8 mouse cellular contexts compared by ENCODE assay signal in the genomic region with DNA sequence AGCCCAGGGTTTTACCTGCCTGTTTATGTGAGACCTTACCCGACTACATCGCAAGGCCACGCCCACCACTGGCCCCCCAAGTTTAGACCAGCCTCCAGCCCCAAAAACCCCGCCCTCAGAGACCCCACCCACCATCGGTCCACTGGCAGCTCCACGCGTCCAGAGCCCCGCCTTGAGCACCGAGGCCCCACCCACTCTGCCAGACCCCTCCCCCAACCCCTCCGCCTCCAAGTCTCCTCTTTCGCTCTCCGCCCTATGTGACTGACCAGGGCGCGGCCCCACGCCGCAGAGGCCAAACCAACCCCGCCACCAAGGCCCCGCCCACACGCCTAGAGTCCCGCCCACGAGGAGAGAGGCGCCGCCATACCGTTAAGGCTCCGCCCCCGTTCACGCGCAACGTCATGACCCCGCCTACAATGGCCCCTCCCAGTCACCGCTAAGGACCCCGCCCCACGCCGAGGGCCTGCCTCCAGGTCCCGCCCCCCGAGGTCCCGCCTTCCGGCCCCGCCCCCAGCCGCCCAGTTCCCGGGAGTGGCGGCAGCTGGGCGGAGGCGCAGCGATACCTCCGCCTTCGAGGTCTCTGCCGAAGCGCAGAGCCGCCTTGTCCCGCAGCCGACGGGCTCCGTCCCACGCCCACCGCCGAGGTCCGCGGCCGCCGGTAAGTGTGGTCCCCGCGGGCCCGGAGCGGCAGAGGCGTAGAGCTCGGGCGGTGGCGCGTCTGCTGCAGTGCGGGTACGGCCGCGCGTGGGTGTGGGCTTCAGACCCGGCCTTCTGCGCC. TPM values are rescaled to one million over a fixed set of nuclear protein-coding genes. Genes with fewer than 3 reads are reported as not detected.
DNase-seq lines count a peak whose midpoint lies in the region; ATAC-seq and TF ChIP-seq lines count a peak whose summit lies in the region.

A gene (plus strand): TSS at position 494 of the 778 bp plus-strand sequence.

- no peak for TF ChIP-seq RAD21 in CH12.LX (IDR thresholded peaks at IDR 0.05; ENCODE audit: low read depth, low read length)

- TF ChIP-seq POLR2A in CH12.LX (IDR thresholded peaks at IDR 0.05; ENCODE audit: low read depth, low read length), result peak; percentile 48; the same call in 1 of the 2 replicates

- no peak within 1 kb of the TSS for H3K27ac ChIP-seq in CH12.LX (ENCODE audit: insufficient read depth, low read depth)
- H3K27ac ChIP-seq in forebrain, embryonic 11.5 days (ENCODE audit: low read depth, low read length), result no peak within 1 kb of the TSS
- H3K27ac ChIP-seq in heart, embryonic 16.5 days (ENCODE audit: low read length), result peak within 1 kb of the TSS; percentile 80
- H3K27ac ChIP-seq in liver, embryonic 15.5 days (replicated peaks), result peak within 1 kb of the TSS; percentile 94
- H3K27ac ChIP-seq in neural tube, embryonic 12.5 days, result peak within 1 kb of the TSS; percentile 62

- WGBS in forebrain, embryonic 11.5 days, result under 1% methylated on average over 67 of the region's 77 CpGs
- under 1% methylated on average over 75 of the region's 77 CpGs for WGBS in heart, embryonic 16.5 days
- under 1% methylated on average over 77 of the region's 77 CpGs for WGBS in liver, embryonic 15.5 days (ENCODE audit: insufficient replicate concordance)
- 2% methylated on average over 75 of the region's 77 CpGs for whole genome bisulfite sequencing in neural tube, embryonic 12.5 days

- H3K4me1 ChIP-seq in CH12.LX (ENCODE audit: control insufficient read depth in 1 of 2, insufficient read depth in 2 of 2), result peaks cover 10 to 19% of the 10 kb centered on the region in 2 experiments
- no peaks in the 10 kb centered on the region for H3K4me1 ChIP-seq in forebrain, embryonic 11.5 days (replicated peaks; ENCODE audit: control insufficient read depth, insufficient read depth, low read length)
- peaks cover 6% of the 10 kb centered on the region for H3K4me1 ChIP-seq in heart, embryonic 16.5 days (ENCODE audit: control insufficient read depth, insufficient read depth, low read length)
- H3K4me1 ChIP-seq in liver, embryonic 15.5 days (replicated peaks), result peaks cover 50% of the 10 kb centered on the region
- H3K4me1 ChIP-seq in neural tube, embryonic 12.5 days, result peaks cover 17% of the 10 kb centered on the region

- DNase-seq in CH12.LX (ENCODE audit: extremely low read depth), result peak; percentile 100
- DNase-seq in c-Kit-positive CD71-positive TER-119-negative erythroid progenitor cells, embryonic 14.5 days (ENCODE audit: low read depth), result peak; percentile 96
- DNase-seq in forebrain, embryonic 11.5 days (ENCODE audit: low spot score), result peak; percentile 100
- peak; percentile 98 to 100 for DNase-seq in kidney, postnatal 36 days
- DNase-seq in telencephalon, adult 2 months (ENCODE audit: low read depth, low spot score), result peak; percentile 96

- ATAC-seq in forebrain, embryonic 11.5 days (replicated peaks; ENCODE audit: low FRiP score), result peak; percentile 91
- peak; percentile 95 for ATAC-seq in heart, embryonic 16.5 days (replicated peaks; ENCODE audit: extremely low read depth, insufficient read depth, low FRiP score)
- peak; percentile 85 for ATAC-seq in liver, embryonic 15.5 days (ENCODE audit: insufficient read depth)
- ATAC-seq in neural tube, embryonic 12.5 days (ENCODE audit: low FRiP score, low read depth), result peak; percentile 90

- TF ChIP-seq EP300 in CH12.LX (IDR thresholded peaks at IDR 0.05; ENCODE audit: low read length), result no peak

- dilution Hi-C loops in CH12.LX (cut with MboI; ENCODE audit: extremely low pct_ligation_motif_present, extremely low pct_unique_long_range_greater_than_20kb, low sequenced_read_pairs), result no loop called here

- peak within 1 kb of the TSS; percentile 91 for H3K4me2 ChIP-seq in CH12.LX (ENCODE audit: insufficient read depth, low read depth, poor library complexity, severe bottlenecking)
- H3K4me2 ChIP-seq in forebrain, embryonic 11.5 days (ENCODE audit: low read depth, low read length, severe bottlenecking), result peak within 1 kb of the TSS; percentile 94
- H3K4me2 ChIP-seq in heart, embryonic 16.5 days (ENCODE audit: low read depth, low read length), result peak within 1 kb of the TSS; percentile 89
- H3K4me2 ChIP-seq in liver, embryonic 15.5 days, result peak within 1 kb of the TSS; percentile 100
- H3K4me2 ChIP-seq in neural tube, embryonic 12.5 days (replicated peaks), result peak within 1 kb of the TSS; percentile 88

- H3K79me2 ChIP-seq in CH12.LX (replicated peaks; ENCODE audit: control insufficient read depth, extremely low read depth, insufficient read depth, poor library complexity, severe bottlenecking), result no peaks in the 10 kb centered on the region

- H3K9ac ChIP-seq in CH12.LX (ENCODE audit: insufficient read depth, low read depth), result peak within 1 kb of the TSS; percentile 49
- H3K9ac ChIP-seq in forebrain, embryonic 11.5 days (ENCODE audit: low read length), result peak within 1 kb of the TSS; percentile 77
- H3K9ac ChIP-seq in heart, embryonic 16.5 days (ENCODE audit: low read length), result peak within 1 kb of the TSS; percentile 85
- peak within 1 kb of the TSS; percentile 97 for H3K9ac ChIP-seq in liver, embryonic 15.5 days
- peak within 1 kb of the TSS; percentile 88 for H3K9ac ChIP-seq in neural tube, embryonic 12.5 days

- H3K4me3 ChIP-seq in CH12.LX (replicated peaks in 1 of 3; ENCODE audit: low read depth in 2 of 3, low read length in 2 of 3, poor library complexity in 1 of 3), result peak within 1 kb of the TSS; percentile 58 to 67 (median 61)
- peak within 1 kb of the TSS; percentile 63 for H3K4me3 ChIP-seq in forebrain, embryonic 11.5 days (ENCODE audit: low read depth, low read length)
- peak within 1 kb of the TSS; percentile 78 for H3K4me3 ChIP-seq in heart, embryonic 16.5 days (ENCODE audit: low read length)
- peak within 1 kb of the TSS; percentile 92 for H3K4me3 ChIP-seq in liver, embryonic 15.5 days (replicated peaks)
- H3K4me3 ChIP-seq in neural tube, embryonic 12.5 days, result peak within 1 kb of the TSS; percentile 81

- in situ Hi-C loops in CH12.LX (cut with MboI; ENCODE audit: low pct_ligation_motif_present, low pct_unique_long_range_greater_than_20kb, low sequenced_read_pairs), result no loop called here

- H3K36me3 ChIP-seq in CH12.LX (replicated peaks in 1 of 2; ENCODE audit: control insufficient read depth in 1 of 2, insufficient read depth in 1 of 2, low read length in 1 of 2), result no peaks in the 10 kb centered on the region
- no peaks in the 10 kb centered on the region for H3K36me3 ChIP-seq in forebrain, embryonic 11.5 days (ENCODE audit: control insufficient read depth, insufficient read depth, low read length)
- no peaks in the 10 kb centered on the region for H3K36me3 ChIP-seq in heart, embryonic 16.5 days (ENCODE audit: control insufficient read depth, insufficient read depth)
- H3K36me3 ChIP-seq in liver, embryonic 15.5 days (replicated peaks), result 0 out of 2 replicates have a peak, but pooled peaks cover 2% of the 10 kb centered on the region
- no peaks in the 10 kb centered on the region for H3K36me3 ChIP-seq in neural tube, embryonic 12.5 days

- peaks cover 20% of the 10 kb centered on the region for H3K27me3 ChIP-seq in CH12.LX (replicated peaks)
- peaks cover 10% of the 10 kb centered on the region; the same call in 1 of the 2 replicates for H3K27me3 ChIP-seq in forebrain, embryonic 11.5 days (ENCODE audit: control insufficient read depth, insufficient read depth, low read length)
- no peaks in the 10 kb centered on the region for H3K27me3 ChIP-seq in heart, embryonic 16.5 days (ENCODE audit: control insufficient read depth, insufficient read depth, low read length)
- no peaks in the 10 kb centered on the region for H3K27me3 ChIP-seq in liver, embryonic 15.5 days
- peaks cover 13% of the 10 kb centered on the region for H3K27me3 ChIP-seq in neural tube, embryonic 12.5 days (replicated peaks)

- peaks cover 3% of the 10 kb centered on the region for H3K9me3 ChIP-seq in CH12.LX (replicated peaks; ENCODE audit: low read length)
- H3K9me3 ChIP-seq in forebrain, embryonic 11.5 days (ENCODE audit: control insufficient read depth, low read length), result no peaks in the 10 kb centered on the region
- no peaks in the 10 kb centered on the region for H3K9me3 ChIP-seq in heart, embryonic 16.5 days (replicated peaks; ENCODE audit: control insufficient read depth, low read length)
- H3K9me3 ChIP-seq in liver, embryonic 15.5 days (replicated peaks), result no peaks in the 10 kb centered on the region
- no peaks in the 10 kb centered on the region for H3K9me3 ChIP-seq in neural tube, embryonic 12.5 days

- TF ChIP-seq CTCF in CH12.LX (conservative IDR thresholded peaks at IDR 0.05 in 1 of 2, IDR thresholded peaks at IDR 0.05 in 1 of 2; ENCODE audit: low read depth in 2 of 2, low read length in 2 of 2), result no peak

TF ChIP-seq in CH12.LX, 34 proteins besides CTCF, POLR2A, EP300 and RAD21 (continues in another document):
- TF ChIP-seq HCFC1 (IDR thresholded peaks at IDR 0.05; ENCODE audit: low read depth, low read length), result peak; percentile 36
- 0 out of 2 replicates have a peak, but pooled peaks have one; percentile 18 for TF ChIP-seq CHD2 (IDR thresholded peaks at IDR 0.05; ENCODE audit: low read length)
- TF ChIP-seq TCF12 (IDR thresholded peaks at IDR 0.05; ENCODE audit: low read depth, low read length), result 0 out of 2 replicates have a peak, but pooled peaks have one; percentile 43
- 0 out of 2 replicates have a peak, but pooled peaks have one; percentile 24 for TF ChIP-seq MEF2A (IDR thresholded peaks at IDR 0.05; ENCODE audit: borderline replicate concordance, low read depth, low read length)
- peak; percentile 67 for TF ChIP-seq SIN3A (IDR thresholded peaks at IDR 0.05; ENCODE audit: low read length)
- TF ChIP-seq NELFE (IDR thresholded peaks at IDR 0.05; ENCODE audit: low read depth, low read length), result peak; percentile 54; the same call in 1 of the 2 replicates
- TF ChIP-seq POLR2AphosphoS2 (IDR thresholded peaks at IDR 0.05; ENCODE audit: low read depth, low read length), result no peak
- peak; percentile 66 for TF ChIP-seq UBTF (IDR thresholded peaks at IDR 0.05; ENCODE audit: low read depth, low read length)
- no peak for TF ChIP-seq PAX5 (IDR thresholded peaks at IDR 0.05; ENCODE audit: low read length)
- TF ChIP-seq MAX (IDR thresholded peaks at IDR 0.05; ENCODE audit: low read length), result 0 out of 2 replicates have a peak, but pooled peaks have one; percentile 9
- peak; percentile 72 for TF ChIP-seq MXI1 (IDR thresholded peaks at IDR 0.05; ENCODE audit: low read depth, low read length)
- TF ChIP-seq ELF1 (IDR thresholded peaks at IDR 0.05; ENCODE audit: low read depth, low read length), result peak; percentile 59
- TF ChIP-seq IRF4 (IDR thresholded peaks at IDR 0.05; ENCODE audit: low read depth, low read length), result no peak; the same call in 1 of the 2 replicates

RNA-seq across cellular contexts. Expression of the gene that starts here (rescaled TPM):
- 2.4 and 4.5 TPM in 2 replicates for total RNA-seq in CH12.LX (2012; rRNA removed)
- 0.90 and 1.5 TPM in 2 replicates for total RNA-seq in CH12.LX (2014; rRNA removed)
- polyA plus RNA-seq in CH12.LX (2012; ENCODE audit: insufficient read length, low read depth), result 1.7 and 3.1 TPM in 2 replicates
- polyA plus RNA-seq in forebrain, embryonic 11.5 days (2014; fragmentation: Nextera tagmentation; extraction: Ambion mirVana), result 11.5 and 15.5 TPM in 2 replicates
- polyA plus RNA-seq in heart, embryonic 16.5 days (2015; fragmentation: Nextera tagmentation; extraction: Ambion mirVana), result 8.4 and 10.3 TPM in 2 replicates
- 12.2 and 15.8 TPM in 2 replicates for polyA plus RNA-seq in liver, embryonic 15.5 days (2015; fragmentation: Nextera tagmentation; extraction: Ambion mirVana)
- 22.5 and 27.1 TPM in 2 replicates for polyA plus RNA-seq in neural tube, embryonic 12.5 days (2016; fragmentation: Nextera tagmentation; extraction: Ambion mirVana)

Comparison
In these comparisons a context has a peak if more than half of its experiments do, and no peak if none do; other contexts are left out.
1. H3K27ac ChIP-seq: peak in heart, embryonic 16.5 days (single experiment), liver, embryonic 15.5 days (single experiment) and neural tube, embryonic 12.5 days (single experiment); none in CH12.LX (single experiment) and forebrain, embryonic 11.5 days (single experiment).
2. Peak in every context shown above with its lines, with median percentiles within 50 percentile points of each other: DNase-seq, H3K4me2 ChIP-seq, H3K4me3 ChIP-seq, H3K9ac ChIP-seq and ATAC-seq.